Mouse (Mus musculus): Measurements from ENCODE around the gene Nup155.

DNA sequence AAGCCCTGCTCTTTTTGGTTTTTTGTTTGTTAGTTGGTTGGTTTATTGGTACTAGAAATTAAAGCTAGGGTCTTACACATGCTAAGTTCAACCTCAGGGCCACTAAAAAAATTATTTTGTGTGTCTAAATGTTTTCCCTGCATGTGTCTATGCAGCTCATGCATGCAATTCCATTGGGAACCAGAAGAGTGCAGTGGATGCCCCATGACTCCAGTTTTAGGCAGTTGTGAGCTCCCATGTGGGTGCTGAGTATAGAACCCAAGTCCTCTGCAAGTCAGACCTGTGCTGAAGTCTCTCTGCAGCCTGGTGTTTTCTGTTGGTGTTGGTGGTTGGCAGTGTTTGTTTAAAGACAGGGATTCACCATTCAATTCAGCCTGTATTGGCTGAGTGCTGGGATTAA lies 22.7 kb downstream of the Nup155 start:
- TF ChIP-seq CTCF (IDR thresholded peaks at IDR 0.05; ENCODE audit: low read depth, low read length) (no peak), TAL1 (conservative IDR thresholded peaks at IDR 0.05; ENCODE audit: low read depth, low read length) (no peak), GATA1 (IDR thresholded peaks at IDR 0.05; ENCODE audit: borderline replicate concordance, low read length) (no peak), POLR2AphosphoS5 (IDR thresholded peaks at IDR 0.05; ENCODE audit: insufficient replicate concordance, low read depth, low read length) (no peak)

Data from G1E (cell line).